Mouse (Mus musculus): ENCODE data around the gene Smyd3. TPM values are rescaled to one million over a fixed set of nuclear protein-coding genes. Genes with fewer than 3 reads are reported as not detected.

The Smyd3 gene
- polyA plus RNA-seq, 1 experiment = 14.2 TPM

DNA sequence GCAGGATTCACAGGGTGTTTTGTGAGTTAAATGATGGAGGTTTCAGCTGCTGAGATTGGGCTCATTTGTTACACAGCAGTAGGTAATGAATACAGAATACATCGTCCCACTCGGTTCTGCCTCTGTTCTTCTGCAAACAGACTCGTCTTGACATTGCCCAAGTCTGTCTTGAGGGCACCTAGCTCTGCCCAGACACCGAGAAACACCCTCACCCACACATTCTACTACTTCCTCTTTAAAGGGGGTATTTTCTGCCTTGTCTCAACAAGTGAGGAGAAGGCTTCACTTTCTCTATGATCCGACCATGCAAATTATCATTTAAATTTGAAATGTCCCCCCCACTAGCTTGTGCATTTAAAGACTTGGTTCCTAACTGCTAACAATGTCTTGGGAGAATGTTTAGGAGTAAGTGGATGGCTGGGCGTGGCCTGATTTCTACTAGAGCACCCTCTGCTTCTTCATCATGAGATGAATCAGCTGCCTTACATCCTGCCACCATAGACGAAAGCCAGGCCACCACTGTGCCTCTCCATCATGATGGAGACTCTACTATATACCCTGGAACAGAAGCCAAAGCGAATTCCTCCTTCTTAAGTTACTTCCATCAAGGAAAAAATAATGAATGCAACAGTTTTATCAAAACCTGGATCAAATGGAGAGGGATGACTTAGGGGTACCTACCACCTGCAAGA is 593.2 kb downstream of the Smyd3 start:
- no peak overlapping the region for H3K27ac ChIP-seq (ENCODE audit: insufficient read depth, low read length)
- no peak overlapping the region for H3K4me3 ChIP-seq (ENCODE audit: insufficient read depth, low read length)
- TF ChIP-seq CTCF (IDR thresholded peaks at IDR 0.05; ENCODE audit: extremely low read depth, insufficient read depth, low read length) = no peak
- no peak for TF ChIP-seq POLR2A (IDR thresholded peaks at IDR 0.05; ENCODE audit: extremely low read depth, insufficient read depth, low read length)
- no peaks in the 10 kb centered on the region for H3K4me1 ChIP-seq (ENCODE audit: control insufficient read depth, insufficient read depth, low read length)

DNA sequence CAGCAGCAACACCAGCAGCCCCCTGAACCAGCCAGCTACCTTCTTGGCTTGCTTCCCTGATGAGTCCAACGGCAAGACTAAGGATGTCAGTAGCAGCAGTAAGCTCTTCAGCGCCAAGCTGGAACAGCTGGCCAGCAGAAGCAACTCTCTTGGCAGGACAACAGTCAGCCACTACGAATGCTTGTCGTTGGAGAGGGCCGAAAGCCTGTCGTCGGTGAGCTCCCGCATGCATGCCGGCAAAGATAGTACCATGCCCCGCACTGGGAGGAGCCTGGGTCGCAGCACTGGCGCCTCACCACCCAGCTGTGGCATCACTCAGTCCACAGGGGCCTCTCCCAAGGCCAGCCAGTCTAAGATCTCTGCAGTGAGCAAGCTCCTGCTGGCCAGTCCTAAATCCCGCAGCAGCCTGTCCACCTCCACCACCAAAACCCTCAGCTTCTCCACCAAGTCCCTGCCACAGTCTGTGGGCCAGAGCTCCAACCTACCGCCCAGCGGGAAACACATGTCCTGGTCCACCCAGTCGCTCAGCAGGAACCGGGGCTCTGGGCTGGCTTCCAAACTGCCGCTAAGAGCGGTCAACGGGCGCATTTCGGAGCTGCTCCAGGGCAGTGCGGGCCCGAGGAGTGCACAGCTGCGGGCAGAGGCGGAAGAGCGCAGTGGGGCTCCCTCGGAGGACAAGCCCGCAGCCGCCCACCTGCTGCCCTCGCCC is 600.5 kb downstream of the Smyd3 start:
- H3K4me1 ChIP-seq (ENCODE audit: control insufficient read depth, insufficient read depth, low read length) = 0 out of 2 replicates have a peak, but pooled peaks cover 1% of the 10 kb centered on the region
- H3K4me3 ChIP-seq (ENCODE audit: insufficient read depth, low read length) = no peak overlapping the region
- TF ChIP-seq CTCF (IDR thresholded peaks at IDR 0.05; ENCODE audit: extremely low read depth, insufficient read depth, low read length) = no peak
- no peak for TF ChIP-seq POLR2A (IDR thresholded peaks at IDR 0.05; ENCODE audit: extremely low read depth, insufficient read depth, low read length)
- H3K27ac ChIP-seq (ENCODE audit: insufficient read depth, low read length) = no peak overlapping the region

- Histone ChIP-seq H3K4me3 (ENCODE audit: insufficient read depth, low read length) (no peak overlapping the region), H3K4me1 (ENCODE audit: control insufficient read depth, insufficient read depth, low read length) (0 out of 2 replicates have a peak, but pooled peaks cover 1% of the 10 kb centered on the region), H3K27ac (ENCODE audit: insufficient read depth, low read length) (no peak overlapping the region)
- TF ChIP-seq CTCF (IDR thresholded peaks at IDR 0.05; ENCODE audit: extremely low read depth, insufficient read depth, low read length) (no peak), POLR2A (IDR thresholded peaks at IDR 0.05; ENCODE audit: extremely low read depth, insufficient read depth, low read length) (no peak)
Measured at GRCm38 (mm10) chr1:178915056-178915455, 602.8 kb downstream of the Smyd3 start.

GRCm38 (mm10) chr1:178912936-178913716 is 604.7 kb downstream of the Smyd3 start:
- 0 out of 2 replicates have a peak, but pooled peaks cover 1% of the 10 kb centered on the region for H3K4me1 ChIP-seq (ENCODE audit: control insufficient read depth, insufficient read depth, low read length)
- TF ChIP-seq CTCF (IDR thresholded peaks at IDR 0.05; ENCODE audit: extremely low read depth, insufficient read depth, low read length) (no peak), POLR2A (IDR thresholded peaks at IDR 0.05; ENCODE audit: extremely low read depth, insufficient read depth, low read length) (no peak)
- no peak overlapping the region for H3K4me3 ChIP-seq (ENCODE audit: insufficient read depth, low read length)
- H3K27ac ChIP-seq (ENCODE audit: insufficient read depth, low read length) = no peak overlapping the region

DNA sequence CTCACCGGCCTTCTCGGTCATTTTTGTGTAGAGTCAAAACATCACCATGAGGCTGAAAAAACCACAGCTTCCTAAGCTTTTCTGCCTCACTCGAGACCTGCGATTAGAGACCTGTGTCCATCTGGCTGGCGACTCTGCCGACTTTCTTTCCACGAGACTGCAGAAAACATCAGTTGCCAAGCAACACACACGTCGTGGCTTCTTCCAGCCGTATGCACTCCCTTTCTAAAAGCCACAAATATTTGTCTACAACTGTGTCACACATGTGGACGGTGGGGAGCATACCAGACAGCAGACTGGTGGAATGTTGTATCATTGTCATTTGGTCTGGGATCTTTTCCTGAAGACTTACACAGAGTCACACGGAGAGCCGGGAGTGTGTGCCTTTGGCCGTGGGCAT is 606.9 kb downstream of the Smyd3 start:
- no peak overlapping the region for H3K4me3 ChIP-seq (ENCODE audit: insufficient read depth, low read length)
- H3K27ac ChIP-seq (ENCODE audit: insufficient read depth, low read length) = no peak overlapping the region
- 0 out of 2 replicates have a peak, but pooled peaks cover 1% of the 10 kb centered on the region for H3K4me1 ChIP-seq (ENCODE audit: control insufficient read depth, insufficient read depth, low read length)
- TF ChIP-seq CTCF (IDR thresholded peaks at IDR 0.05; ENCODE audit: extremely low read depth, insufficient read depth, low read length) (no peak), POLR2A (IDR thresholded peaks at IDR 0.05; ENCODE audit: extremely low read depth, insufficient read depth, low read length) (no peak)

Other genes with a start within 250 kb of the Smyd3 start
- gene Tfb2m, start 28.2 kb upstream of the Smyd3 start, polyA plus RNA-seq (2012; rRNA removed) = 20.6 and 21.7 TPM in 2 replicates
- 21.8 and 25.8 TPM in 2 replicates for gene Cnst, start 28.3 kb upstream of the Smyd3 start, polyA plus RNA-seq (2012; rRNA removed)
- 66.9 and 75.0 TPM in 2 replicates for gene Sccpdh, start 150.2 kb upstream of the Smyd3 start, polyA plus RNA-seq (2012; rRNA removed)
- 0.06 TPM in 2 replicates for gene Kif28, start 227.2 kb upstream of the Smyd3 start, polyA plus RNA-seq (2012; rRNA removed)